Mouse (Mus musculus) layer of hippocampus, postnatal 25 days (tissue): ENCODE measurements around the gene Rtp3. TPM values are rescaled to one million over a fixed set of nuclear protein-coding genes. Genes with fewer than 3 reads are reported as not detected.

Experiments used
- DNase-seq, 2 experiments: peaks; one replicate each; pipeline ENCODE4 v3.0.0; 2022; ENCODE audit warnings: mixed read lengths in 2 of 2, low spot score in 1 of 2; ENCODE audit errors: extremely low spot score in 1 of 2
- total RNA-seq, 2 experiments: library from RNA; stranded (reverse); gene quantifications; 2 replicates each; pipeline ENCODE4 v1.2.3; 2021

Rtp3 gene
- total RNA-seq = under 1 TPM; 0.10 to 0.26 TPM

- DNase-seq = no peak
Measured at GRCm38 (mm10) chr9:110990204-110990603, at the start of gene Rtp3. TSS of gene Rtp3 (minus strand) at chr9:110990583.

- no peak for DNase-seq
Measured at GRCm38 (mm10) chr9:111039966-111040365, 49.6 kb upstream of the Rtp3 start.

- no peak for DNase-seq
Measured at GRCm38 (mm10) chr9:111033717-111034116, 43.3 kb upstream of the Rtp3 start.

- DNase-seq = no peak
Measured at GRCm38 (mm10) chr9:111026791-111027190, 36.4 kb upstream of the Rtp3 start.

- no peak for DNase-seq
Measured at GRCm38 (mm10) chr9:111019022-111019421, 28.6 kb upstream of the Rtp3 start, which contains the start of gene Ltf. TSS of gene Ltf (plus strand) at chr9:111019271.

- DNase-seq = no peak
Measured at GRCm38 (mm10) chr9:111015658-111016057, 25.3 kb upstream of the Rtp3 start.

GRCm38 (mm10) chr9:111012041-111012440, 21.7 kb upstream of the Rtp3 start:
- DNase-seq = no peak

GRCm38 (mm10) chr9:111011550-111011949, 21.2 kb upstream of the Rtp3 start:
- no peak for DNase-seq

GRCm38 (mm10) chr9:111009763-111010162, 19.4 kb upstream of the Rtp3 start:
- no peak for DNase-seq

- DNase-seq = no peak
Measured at GRCm38 (mm10) chr9:111006544-111006943, 16.2 kb upstream of the Rtp3 start.

GRCm38 (mm10) chr9:111003279-111003678, 12.9 kb upstream of the Rtp3 start:
- no peak for DNase-seq

GRCm38 (mm10) chr9:111001621-111002020, 11.2 kb upstream of the Rtp3 start:
- no peak for DNase-seq

- DNase-seq = no peak
Measured at GRCm38 (mm10) chr9:110999856-111000255, 9.5 kb upstream of the Rtp3 start.

GRCm38 (mm10) chr9:110999056-110999455, 8.7 kb upstream of the Rtp3 start:
- no peak for DNase-seq

GRCm38 (mm10) chr9:110997245-110997644, 6.9 kb upstream of the Rtp3 start:
- DNase-seq = peak; percentile 13 to 61

- peak; percentile 18 to 63 for DNase-seq
Measured at GRCm38 (mm10) chr9:110994716-110995172, 4.4 kb upstream of the Rtp3 start.

GRCm38 (mm10) chr9:110993281-110993709, 2.9 kb upstream of the Rtp3 start:
- no peak for DNase-seq

- no peak for DNase-seq
Measured at GRCm38 (mm10) chr9:110989543-110989942, 840 bp downstream of the Rtp3 start.

GRCm38 (mm10) chr9:110989141-110989540, 1.2 kb downstream of the Rtp3 start:
- DNase-seq = no peak

GRCm38 (mm10) chr9:110988078-110988477, 2.3 kb downstream of the Rtp3 start:
- no peak for DNase-seq

- DNase-seq = no peak
Measured at GRCm38 (mm10) chr9:110987331-110987730, 3.1 kb downstream of the Rtp3 start.

- no peak for DNase-seq
Measured at GRCm38 (mm10) chr9:110985951-110986350, 4.4 kb downstream of the Rtp3 start.

- DNase-seq = no peak
Measured at GRCm38 (mm10) chr9:110985541-110985940, 4.8 kb downstream of the Rtp3 start.
